ENCODE assay signal across 8 mouse cellular contexts in genomic region chr4:154825662-154826061, GRCm38 (mm10). TPM values are rescaled to one million over a fixed set of nuclear protein-coding genes. Genes with fewer than 3 reads are reported as not detected.
DNase-seq lines count a peak whose midpoint lies in the region; ATAC-seq lines count a peak whose summit lies in the region.

No protein-coding gene starts in this region.

- peak; percentile 46 for DNase-seq in layer of hippocampus, adult 11-12 months (ENCODE audit: low spot score)
- no peak for DNase-seq in layer of hippocampus, adult 9-11 months
- DNase-seq in c-Kit-positive CD71-positive TER-119-positive erythroid progenitor cells, embryonic 14.5 days (ENCODE audit: low spot score), result peak; percentile 29
- DNase-seq in forebrain, embryonic 11.5 days (ENCODE audit: low spot score), result peak; percentile 81
- peak; percentile 80 for DNase-seq in hindbrain, embryonic 11.5 days (ENCODE audit: low spot score)
- peak; percentile 52 for DNase-seq in layer of hippocampus, postnatal 14 days (ENCODE audit: low spot score in 2 of 2)
- DNase-seq in lung, postnatal 36 days, result peak; percentile 76
- DNase-seq in right cerebral cortex, postnatal 10 days (ENCODE audit: low spot score in 2 of 2), result peak; percentile 45 to 66

- H3K27ac ChIP-seq in forebrain, embryonic 11.5 days (ENCODE audit: low read depth, low read length), result no peak overlapping the region
- H3K27ac ChIP-seq in hindbrain, embryonic 11.5 days (ENCODE audit: low read depth, low read length), result no peak overlapping the region

- H3K9ac ChIP-seq in forebrain, embryonic 11.5 days (ENCODE audit: low read length), result no peak overlapping the region
- H3K9ac ChIP-seq in hindbrain, embryonic 11.5 days (ENCODE audit: low read depth, low read length), result no peak overlapping the region

- H3K27me3 ChIP-seq in forebrain, embryonic 11.5 days (ENCODE audit: control insufficient read depth, insufficient read depth, low read length), result peaks cover 2% of the 10 kb centered on the region; the same call in 1 of the 2 replicates
- H3K27me3 ChIP-seq in hindbrain, embryonic 11.5 days (ENCODE audit: control insufficient read depth, insufficient read depth, low read length), result no peaks in the 10 kb centered on the region

- ATAC-seq in forebrain, embryonic 11.5 days (replicated peaks; ENCODE audit: low FRiP score), result peak; percentile 42
- ATAC-seq in hindbrain, embryonic 11.5 days (ENCODE audit: low FRiP score), result peak; percentile 54; the same call in 1 of the 2 replicates

- H3K36me3 ChIP-seq in forebrain, embryonic 11.5 days (ENCODE audit: control insufficient read depth, insufficient read depth, low read length), result no peaks in the 10 kb centered on the region
- no peaks in the 10 kb centered on the region for H3K36me3 ChIP-seq in hindbrain, embryonic 11.5 days (ENCODE audit: control insufficient read depth, insufficient read depth, low read length)

- 32% methylated on average over 6 of the region's 6 CpGs for WGBS in forebrain, embryonic 11.5 days
- WGBS in hindbrain, embryonic 11.5 days, result 33% methylated on average over 6 of the region's 6 CpGs

- H3K4me1 ChIP-seq in forebrain, embryonic 11.5 days (replicated peaks; ENCODE audit: control insufficient read depth, insufficient read depth, low read length), result no peaks in the 10 kb centered on the region
- H3K4me1 ChIP-seq in hindbrain, embryonic 11.5 days (replicated peaks; ENCODE audit: control insufficient read depth, insufficient read depth, low read length), result 0 out of 2 replicates have a peak, but pooled peaks cover 2% of the 10 kb centered on the region

- H3K4me3 ChIP-seq in forebrain, embryonic 11.5 days (ENCODE audit: low read depth, low read length), result no peak overlapping the region
- H3K4me3 ChIP-seq in hindbrain, embryonic 11.5 days (ENCODE audit: low read depth, low read length), result no peak overlapping the region

- H3K9me3 ChIP-seq in forebrain, embryonic 11.5 days (ENCODE audit: control insufficient read depth, low read length), result no peaks in the 10 kb centered on the region
- H3K9me3 ChIP-seq in hindbrain, embryonic 11.5 days (ENCODE audit: control insufficient read depth, low read length), result no peaks in the 10 kb centered on the region

- H3K4me2 ChIP-seq in forebrain, embryonic 11.5 days (ENCODE audit: low read depth, low read length, severe bottlenecking), result no peak overlapping the region
- H3K4me2 ChIP-seq in hindbrain, embryonic 11.5 days (replicated peaks; ENCODE audit: low read depth, low read length), result no peak overlapping the region

RNA-seq across cellular contexts. Expression of gene Ttc34, which starts 11.6 kb away (rescaled TPM):
- 0.11 and 0.20 TPM in 2 replicates for polyA plus RNA-seq in forebrain, embryonic 11.5 days (2014; fragmentation: Nextera tagmentation; extraction: Ambion mirVana)
- 0.09 and 0.32 TPM in 2 replicates for polyA plus RNA-seq in hindbrain, embryonic 11.5 days (2014; fragmentation: Nextera tagmentation; extraction: Ambion mirVana)
- total RNA-seq in layer of hippocampus, postnatal 14 days (2021), result 1 to 10 TPM; 4.0 to 4.4 TPM

RNA-seq across cellular contexts. Expression of gene Mmel1, which starts 43.7 kb away (rescaled TPM):
- polyA plus RNA-seq in forebrain, embryonic 11.5 days (2014; fragmentation: Nextera tagmentation; extraction: Ambion mirVana), result 0.21 TPM in 1 of 2 replicates, not detected in the other
- polyA plus RNA-seq in hindbrain, embryonic 11.5 days (2014; fragmentation: Nextera tagmentation; extraction: Ambion mirVana), result 0.48 and 0.56 TPM in 2 replicates
- total RNA-seq in layer of hippocampus, postnatal 14 days (2021), result under 1 TPM; 0.33 to 0.41 TPM
